Mouse (Mus musculus) megakaryocyte, adult 5-6 weeks (primary cell): ENCODE results near the gene Creb5. TPM values are rescaled to one million over a fixed set of nuclear protein-coding genes. Genes with fewer than 3 reads are reported as not detected.

Source experiments
- ATAC-seq: 2 replicates; pipeline ENCODE4 v1.8.0; 2016; ENCODE audit warnings: mild to moderate bottlenecking, inconsistent platforms; ENCODE audit not compliant: poor library complexity, severe bottlenecking
- total RNA-seq, 2 experiments: library from RNA; stranded (forward) in 1 of 2; stranded (reverse) in 1 of 2; fragments of 153-499, 151-499 nt in 1 of 2; fragments of 221-1000, 200-1000 nt in 1 of 2; gene quantifications; 2 replicates each; pipeline versions ENCODE4 v1.2.3 to v1.2.4; 2015 to 2017

Gene Creb5
- total RNA-seq, 2 experiments from 2014 or later, result 0.04 to 0.07 TPM

DNA sequence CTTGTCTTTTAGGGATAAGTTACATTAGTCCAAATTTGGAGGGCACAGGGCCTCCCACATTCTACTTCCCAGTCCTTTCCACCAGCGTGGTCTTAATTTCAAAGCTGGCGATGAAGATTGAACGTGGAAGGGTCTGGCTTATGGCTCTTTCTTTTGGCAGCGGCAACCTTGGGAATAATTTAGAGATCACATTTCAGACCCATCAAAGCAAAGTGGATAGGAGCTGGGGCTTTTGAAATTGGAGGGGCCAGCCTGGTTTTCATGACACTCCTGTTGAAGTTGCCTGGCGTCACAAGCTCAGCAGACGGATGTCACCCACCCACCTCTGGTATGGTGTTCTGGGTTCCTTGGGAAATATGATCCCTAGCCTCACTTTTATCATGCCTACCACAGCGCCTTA lies 185.7 kb downstream of the Creb5 start:
- ATAC-seq, result no peak

- no peak for ATAC-seq
These were observed 190.4 kb downstream of the Creb5 start for GRCm38 (mm10) chr6:53477501-53477900.

- no peak for ATAC-seq
These were observed 203.8 kb downstream of the Creb5 start for GRCm38 (mm10) chr6:53490917-53491316.

GRCm38 (mm10) chr6:53491331-53491730 lies 204.3 kb downstream of the Creb5 start:
- ATAC-seq, result no peak

- ATAC-seq, result no peak
These were observed 206.8 kb downstream of the Creb5 start for GRCm38 (mm10) chr6:53493864-53494263.

GRCm38 (mm10) chr6:53495667-53496066 lies 208.6 kb downstream of the Creb5 start:
- ATAC-seq, result no peak

DNA sequence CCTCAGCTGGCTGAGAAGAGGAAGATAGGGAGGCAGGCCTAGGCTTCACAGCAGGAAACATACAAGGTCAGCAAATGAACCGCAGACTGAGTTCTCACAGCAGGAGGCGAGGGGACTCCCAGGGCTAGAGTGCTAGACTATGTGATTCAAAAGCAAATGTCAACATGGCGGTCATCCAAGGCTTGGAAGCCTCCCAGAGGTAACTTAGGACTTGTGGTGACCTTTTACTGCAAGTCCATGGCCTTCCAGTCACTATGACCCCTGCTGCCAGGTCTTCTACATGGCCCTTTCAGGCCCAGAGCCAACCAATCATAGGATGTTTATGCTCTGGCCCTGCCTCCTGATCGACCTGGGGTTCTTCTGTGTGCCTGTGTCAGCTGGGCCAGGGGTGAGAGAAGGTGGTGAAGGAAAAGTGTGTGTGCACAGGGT lies 209.3 kb downstream of the Creb5 start:
- ATAC-seq, result no peak

DNA sequence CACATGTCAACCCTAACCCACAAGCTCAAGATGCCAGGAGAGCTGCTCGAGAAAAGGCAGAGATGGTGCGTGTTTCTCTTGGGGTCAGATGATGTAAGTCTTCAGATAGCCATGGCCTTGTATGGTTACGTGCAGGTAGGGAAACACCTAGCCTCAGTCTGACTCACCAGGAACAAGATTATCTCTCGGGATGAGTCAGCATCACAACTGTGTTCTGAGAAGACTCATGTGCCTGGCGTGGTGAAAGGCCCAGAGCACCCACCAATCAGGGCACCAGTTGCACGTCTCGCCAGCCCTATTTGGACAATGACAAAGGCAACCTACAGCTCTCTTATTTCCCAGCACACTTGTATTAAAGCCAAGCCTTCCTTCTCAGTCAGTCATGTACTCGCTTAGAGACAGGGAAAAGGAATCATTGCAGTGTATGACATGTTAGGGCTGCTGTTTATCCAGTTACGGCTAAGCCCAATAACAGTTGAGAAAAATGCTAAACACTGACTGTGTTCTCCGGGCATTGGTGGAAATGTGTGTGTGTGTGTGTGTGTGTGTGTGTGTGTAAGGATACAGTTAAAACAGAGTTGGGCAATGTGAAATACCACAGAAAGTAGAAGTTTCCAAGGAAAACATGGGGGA lies 210.9 kb downstream of the Creb5 start:
- no peak for ATAC-seq

DNA sequence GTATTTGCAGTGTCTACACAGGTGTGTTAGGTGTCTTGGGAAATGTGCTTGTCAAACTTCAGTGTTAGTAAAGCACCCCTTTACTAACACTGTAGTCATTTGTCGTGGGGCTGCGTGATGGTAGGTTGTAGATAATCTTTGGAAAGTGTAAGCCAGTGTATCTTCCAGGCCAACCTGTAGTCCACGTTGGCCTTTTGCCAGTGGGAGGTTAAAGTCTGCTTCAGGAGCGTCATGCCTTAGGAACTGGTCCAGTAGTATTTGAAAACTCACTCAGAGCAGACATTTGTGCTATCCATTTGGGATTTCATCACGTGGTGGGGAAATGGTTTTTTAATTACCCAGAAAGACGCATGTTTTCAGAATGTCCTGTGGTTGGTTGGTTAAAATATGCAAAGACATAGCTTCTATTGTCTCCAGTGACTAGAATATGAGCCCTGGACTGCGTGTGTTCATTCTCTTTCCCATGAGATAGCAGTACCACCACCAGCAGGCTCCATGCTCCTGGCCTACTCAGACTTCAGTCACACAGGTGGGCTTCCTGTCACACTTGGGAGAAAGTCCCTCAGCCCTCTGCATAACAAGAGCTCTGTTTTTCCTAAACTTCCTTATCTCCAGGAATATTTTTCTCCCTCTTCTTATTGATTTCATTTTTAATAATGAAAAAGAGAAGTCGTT lies 212.7 kb downstream of the Creb5 start:
- no peak for ATAC-seq

DNA sequence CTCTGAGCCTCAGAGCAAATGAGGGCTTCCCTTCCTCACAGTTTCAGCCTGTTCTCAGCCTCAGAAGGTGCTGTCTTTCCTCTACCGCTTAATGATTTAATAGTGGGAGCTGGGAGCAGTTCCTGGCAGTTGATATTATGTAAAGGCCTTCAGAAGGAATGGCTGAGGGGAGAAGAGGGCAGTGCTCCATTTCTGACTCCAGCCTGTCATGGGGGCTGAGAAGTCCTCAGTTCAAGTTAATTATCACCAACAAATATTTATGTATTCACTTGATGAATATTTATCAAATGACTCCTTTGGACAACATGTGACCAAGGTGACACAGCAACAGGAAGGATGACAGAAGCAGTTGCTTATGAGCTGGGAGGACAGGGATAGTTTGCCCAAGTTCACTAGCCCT lies 214.2 kb downstream of the Creb5 start:
- no peak for ATAC-seq

DNA sequence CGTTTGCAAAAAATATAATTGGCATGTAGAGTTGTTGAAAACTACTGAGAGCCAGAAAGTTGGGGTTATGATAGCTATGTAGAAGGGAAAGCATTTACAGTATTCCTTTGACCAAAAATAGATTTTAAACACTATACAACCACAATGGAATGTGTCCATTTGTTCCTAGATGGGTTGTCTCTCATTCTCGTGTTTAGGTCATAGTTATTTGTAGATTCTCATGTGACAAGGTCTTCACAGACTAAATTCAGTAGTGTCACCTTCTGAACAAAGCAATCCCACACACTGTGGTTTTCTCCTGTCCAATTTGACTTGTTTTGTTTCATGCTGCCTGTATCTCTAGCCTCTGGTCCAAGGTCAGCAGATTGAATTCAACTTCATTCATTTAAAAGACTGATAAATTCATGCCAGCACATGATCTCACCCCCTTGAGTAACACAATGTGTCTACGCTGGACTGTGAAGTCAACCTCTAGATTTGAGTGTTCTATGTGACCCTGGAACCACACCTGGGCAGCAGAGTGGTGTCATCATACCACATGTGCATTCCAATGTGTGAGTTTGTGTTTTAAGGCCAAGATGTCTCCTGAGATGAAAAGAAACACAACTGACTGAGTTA lies 220.0 kb downstream of the Creb5 start:
- ATAC-seq, result no peak

- ATAC-seq, result no peak
These were observed 221.9 kb downstream of the Creb5 start for GRCm38 (mm10) chr6:53508847-53509494.

GRCm38 (mm10) chr6:53510005-53510404 lies 222.9 kb downstream of the Creb5 start:
- ATAC-seq, result no peak

DNA sequence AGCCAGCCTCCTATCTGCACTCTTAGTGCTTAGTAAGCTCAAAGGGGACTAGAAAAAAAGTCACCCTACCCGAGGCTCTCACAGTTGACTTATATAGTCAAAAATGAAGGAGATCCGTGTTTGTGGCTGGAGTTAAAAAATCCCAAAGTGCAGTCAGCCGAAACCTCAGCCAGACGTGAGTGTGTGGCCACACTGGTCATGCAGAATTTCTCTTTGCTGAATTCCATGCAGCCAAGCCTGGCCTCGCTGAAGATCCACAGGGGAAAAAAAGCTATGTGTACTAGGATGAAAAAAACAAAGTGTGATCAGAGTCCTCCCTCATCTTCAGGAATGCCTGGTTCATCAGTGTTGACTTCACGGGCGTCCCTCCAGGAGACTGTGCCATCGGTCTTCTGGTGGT lies 225.2 kb downstream of the Creb5 start:
- no peak for ATAC-seq

GRCm38 (mm10) chr6:53513380-53513779 lies 226.3 kb downstream of the Creb5 start:
- ATAC-seq, result no peak

DNA sequence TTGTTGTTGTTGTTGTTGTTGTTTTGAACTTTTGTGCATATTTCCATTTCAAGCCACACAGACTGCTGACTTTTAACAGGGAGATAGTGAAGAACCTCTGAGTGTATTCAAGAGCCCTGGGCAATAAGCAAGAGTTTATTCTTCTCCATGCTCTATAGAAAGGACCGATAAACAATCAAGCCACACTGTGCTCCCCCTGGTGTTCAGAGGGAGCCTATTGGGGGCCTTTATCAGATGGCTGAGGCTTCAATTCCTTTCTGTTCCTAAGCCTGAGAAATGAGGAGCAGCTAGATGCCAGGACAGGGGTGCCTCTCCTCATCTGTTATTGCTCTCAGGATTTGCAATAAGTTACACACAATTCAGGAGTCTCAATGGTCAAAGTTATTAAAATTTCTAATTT lies 227.8 kb downstream of the Creb5 start:
- ATAC-seq, result no peak

DNA sequence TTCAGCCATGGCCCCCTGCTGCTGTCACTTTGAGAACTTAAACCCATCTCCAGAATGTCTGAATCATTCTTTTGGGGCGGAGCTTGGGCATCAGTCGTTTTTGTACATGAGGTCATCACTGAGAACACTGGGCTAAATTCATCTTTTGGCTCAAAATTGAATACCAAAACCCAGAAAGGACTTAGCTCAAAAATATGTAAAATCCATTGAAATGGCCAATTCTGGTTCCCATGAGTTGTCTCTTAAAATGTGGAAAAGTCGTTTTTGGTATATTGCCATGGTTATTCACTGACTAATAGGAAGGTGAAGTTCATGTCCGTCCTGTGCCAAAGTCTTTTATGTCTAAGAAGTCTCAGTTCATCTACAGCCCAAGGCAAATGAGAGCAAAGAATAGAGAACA lies 228.5 kb downstream of the Creb5 start:
- ATAC-seq, result no peak

GRCm38 (mm10) chr6:53517371-53517945 lies 230.4 kb downstream of the Creb5 start:
- ATAC-seq, result no peak

DNA sequence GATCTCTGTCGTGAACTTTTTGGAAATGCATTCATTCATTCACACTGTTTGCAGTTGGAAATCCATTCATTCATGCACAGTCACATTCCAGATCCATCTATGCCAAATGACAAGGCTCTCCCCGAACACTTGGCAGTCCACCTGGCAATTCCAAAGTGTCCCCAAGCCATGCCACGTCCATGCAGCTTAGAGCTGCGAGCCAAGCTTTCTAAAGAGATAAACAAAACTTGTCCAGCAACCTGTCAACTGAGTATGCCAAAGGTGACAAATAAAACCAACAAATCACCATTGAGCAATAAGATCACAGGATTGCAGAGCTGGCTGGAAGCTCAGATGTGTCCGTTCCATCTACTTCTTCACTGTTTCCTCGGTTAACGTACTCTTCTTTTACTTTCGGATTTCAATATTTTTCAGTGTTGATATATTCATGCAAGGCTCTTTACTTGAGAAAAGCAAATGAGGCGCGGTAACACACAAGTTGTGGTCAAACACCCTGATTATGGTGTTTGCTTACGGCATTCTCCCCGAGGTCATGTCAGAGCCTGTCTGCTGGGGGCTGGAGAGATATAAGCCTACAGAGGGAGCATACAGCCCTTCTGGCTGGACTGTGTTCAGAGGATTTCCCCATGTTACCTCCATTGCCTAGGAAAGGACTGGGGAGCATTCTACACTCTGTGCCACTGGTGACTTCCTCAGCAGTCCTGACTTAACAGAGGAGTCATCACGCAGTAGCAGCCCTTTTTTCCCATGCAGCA lies 236.8 kb downstream of the Creb5 start:
- no peak for ATAC-seq

DNA sequence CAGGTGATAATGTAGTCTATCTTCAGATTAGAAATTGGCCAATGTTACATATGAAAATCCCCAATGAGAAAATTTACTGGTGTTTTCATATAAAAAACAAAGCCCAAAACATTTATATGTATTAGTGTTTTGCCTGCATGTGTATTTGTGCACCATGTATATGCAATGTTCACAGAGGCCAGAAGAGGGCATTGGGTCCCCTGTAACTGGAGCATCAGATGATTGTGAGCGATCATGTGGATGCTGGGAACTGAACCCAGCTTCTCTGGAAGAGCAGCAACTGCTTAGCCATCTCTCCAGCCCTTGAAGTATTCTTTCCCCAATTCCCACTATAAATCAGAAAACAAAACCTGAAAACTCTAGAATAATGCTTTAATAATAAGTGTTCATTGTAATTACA lies 239.4 kb downstream of the Creb5 start:
- ATAC-seq, result no peak

DNA sequence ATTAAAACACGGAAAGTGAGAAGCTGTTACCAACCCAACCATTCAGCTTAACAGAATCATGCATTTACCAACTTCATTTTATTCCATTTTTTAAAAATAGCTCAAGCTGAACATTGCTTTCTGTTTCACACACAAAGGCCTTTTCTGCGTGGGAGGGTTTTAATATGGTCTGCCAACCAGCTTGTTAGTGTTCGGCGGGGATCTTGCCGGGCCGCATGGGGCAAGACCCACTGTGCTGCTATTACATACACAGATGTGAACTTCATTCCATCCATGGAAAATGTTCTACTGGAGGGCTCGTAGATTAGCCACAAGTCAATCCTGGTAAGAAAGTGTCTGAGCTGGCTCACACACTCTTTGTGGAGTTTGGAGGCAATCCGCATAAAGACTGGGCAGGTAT lies 243.7 kb downstream of the Creb5 start:
- ATAC-seq, result no peak
